Mouse (Mus musculus): Measurements from ENCODE around the gene Zfp606. TPM values are rescaled to one million over a fixed set of nuclear protein-coding genes. Genes with fewer than 3 reads are reported as not detected.

The Zfp606 gene
- total RNA-seq (2023), result 10 to 100 TPM; 10.1 to 12.3 TPM

GRCm38 (mm10) chr7:12478158-12479008, at the start of gene Zfp606:
Zfp606 (plus strand) TSS chr7:12478293.

GRCm38 (mm10) chr7:12512217-12512616, 34.1 kb downstream of the Zfp606 start, which contains the start of gene 2900092C05Rik:
2900092C05Rik (plus strand) TSS chr7:12512517.

Other genes with a start within 250 kb of the Zfp606 start
- gene Vmn1r81, start 210.0 kb upstream of the Zfp606 start, total RNA-seq (2023), result not detected
- not detected for gene Vmn1r82, start 177.9 kb upstream of the Zfp606 start, total RNA-seq (2023)
- gene Vmn1r83, start 148.8 kb upstream of the Zfp606 start, total RNA-seq (2023), result under 1 TPM in 1 of 2 experiments, not detected in 1; 0.21 TPM
- gene Vmn1r84, start 109.0 kb upstream of the Zfp606 start, total RNA-seq (2023), result not detected
- gene Zfp551, start 55.5 kb upstream of the Zfp606 start, total RNA-seq (2023), result 1 to 10 TPM; 3.3 to 3.8 TPM
- not detected for gene 2900092C05Rik, start 34.2 kb downstream of the Zfp606 start, total RNA-seq (2023)
- under 1 TPM; 0.06 TPM for gene Vmn2r53, start 130.5 kb downstream of the Zfp606 start, total RNA-seq (2023)
- not detected for gene Vmn2r54, start 162.0 kb downstream of the Zfp606 start, total RNA-seq (2023)
- gene Vmn2r55, start 206.7 kb downstream of the Zfp606 start, total RNA-seq (2023), result not detected